Mouse (Mus musculus): ENCODE results near the gene Serpinb1a. TPM values are rescaled to one million over a fixed set of nuclear protein-coding genes. Genes with fewer than 3 reads are reported as not detected.
"Not testable (repeated sequence)": the region's sequence is repeated elsewhere in the genome, so short reads cannot be mapped to it uniquely, and the experiment has no call there.

The Serpinb1a gene
- 10 to 100 TPM; 12.7 to 13.2 TPM for polyA plus RNA-seq (2017; shearing (Covaris generic))

DNA sequence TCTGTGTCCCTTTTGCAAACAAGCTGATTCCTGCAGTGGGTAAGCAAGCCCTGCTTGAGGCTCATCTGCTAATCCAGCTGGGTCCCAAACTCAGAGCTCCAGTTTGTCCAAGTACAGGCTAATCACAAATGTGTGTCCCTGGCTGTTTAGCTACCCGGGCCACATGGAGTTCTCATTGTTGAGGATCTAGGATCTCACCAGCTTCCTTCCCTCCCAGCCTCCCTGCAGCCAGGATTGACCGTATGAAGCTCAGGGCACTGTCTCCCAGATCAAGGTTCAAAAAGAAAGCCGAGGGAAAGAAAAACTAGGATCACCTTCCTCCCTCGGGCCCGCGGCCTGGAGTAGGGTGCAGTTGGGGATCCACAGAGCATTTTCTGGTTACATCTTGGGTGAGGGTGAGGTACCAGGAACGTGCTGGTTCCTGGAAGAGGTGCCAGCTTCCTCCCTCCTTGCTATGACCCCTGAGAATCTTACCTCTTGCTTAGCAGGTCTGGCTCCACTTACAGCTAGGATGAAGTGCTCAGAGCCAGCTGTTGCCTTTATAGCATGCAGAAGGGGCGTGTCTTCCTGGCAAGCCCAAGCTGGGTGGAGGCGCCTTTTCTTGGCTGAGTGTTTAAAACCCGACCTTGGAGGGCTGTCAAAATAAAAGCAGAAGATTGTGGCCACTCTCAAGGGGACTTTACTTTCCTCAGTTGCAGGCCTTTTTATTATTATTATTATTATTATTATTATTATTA is at the start of gene Serpinb1a:
TSS of gene Serpinb1a (minus strand) at position 518 of the 737 bp plus-strand sequence.
- ATAC-seq = no peak

GRCm38 (mm10) chr13:32900639-32901038 is 49.7 kb upstream of the Serpinb1a start:
- ATAC-seq = no peak

DNA sequence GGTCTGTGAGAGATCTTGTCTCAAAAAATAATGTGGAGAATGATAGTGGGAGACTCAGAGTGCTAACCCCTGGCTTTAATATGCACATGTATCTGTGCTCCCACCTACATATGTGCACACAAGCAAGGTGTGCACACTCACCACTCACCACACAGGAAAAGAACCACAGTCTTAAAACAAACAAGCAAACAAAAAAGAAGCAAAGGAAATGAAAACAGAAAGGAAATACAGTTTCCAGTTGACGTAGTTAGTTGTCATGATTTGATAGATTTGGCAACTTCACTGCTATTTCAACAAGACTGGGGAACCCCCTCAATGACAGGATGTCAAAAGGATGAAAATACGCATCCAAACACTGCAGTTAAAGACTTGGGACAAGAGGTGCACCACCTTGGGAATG is 48.1 kb upstream of the Serpinb1a start:
- ATAC-seq = peak; percentile 79

- ATAC-seq = no peak
These were observed 47.1 kb upstream of the Serpinb1a start, which contains the start of gene Serpinb1c for GRCm38 (mm10) chr13:32898111-32898510. Gene Serpinb1c (minus strand): TSS chr13:32898211.

DNA sequence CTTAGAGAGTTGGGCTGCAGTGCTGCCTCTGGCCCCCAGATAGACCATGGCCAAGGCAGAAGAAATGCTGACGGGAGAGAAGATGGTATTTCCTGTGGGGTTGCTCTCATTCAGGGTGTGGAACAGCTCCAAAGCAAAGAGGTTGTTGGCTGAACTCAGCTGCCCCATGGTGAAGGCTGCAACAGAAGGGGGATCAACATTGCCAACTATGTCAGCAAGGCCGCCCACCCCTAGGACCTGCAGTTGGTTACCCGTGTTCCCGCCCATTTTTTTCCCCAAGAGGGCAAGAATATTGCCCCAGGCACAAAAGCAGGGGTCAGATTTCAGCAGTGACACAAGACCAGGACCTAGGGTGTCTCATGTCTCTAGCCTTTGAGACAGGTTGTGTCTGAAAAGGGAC is 45.9 kb upstream of the Serpinb1a start:
- ATAC-seq = no peak

- ATAC-seq = no peak
These were observed 33.8 kb upstream of the Serpinb1a start for GRCm38 (mm10) chr13:32884755-32885154.

DNA sequence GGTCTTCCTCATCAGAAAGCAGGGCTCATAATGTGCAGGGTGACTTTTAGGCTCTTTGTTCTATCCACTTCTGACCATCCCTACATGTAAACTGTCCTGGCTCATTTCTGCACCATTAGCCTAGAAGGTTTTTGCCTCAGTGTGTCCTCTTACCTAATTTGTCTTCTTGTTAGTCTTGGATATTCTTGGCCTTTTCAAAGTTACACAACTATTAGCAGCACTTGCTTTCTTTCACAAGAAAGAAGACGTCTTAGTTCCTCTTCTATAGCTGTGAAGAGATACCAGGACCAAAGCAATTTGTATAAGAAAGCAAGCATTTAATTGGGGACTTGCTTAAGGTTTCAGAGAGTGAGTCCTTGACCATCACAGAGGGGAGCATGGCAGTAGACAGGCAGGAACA is 22.9 kb upstream of the Serpinb1a start:
- no peak for ATAC-seq

DNA sequence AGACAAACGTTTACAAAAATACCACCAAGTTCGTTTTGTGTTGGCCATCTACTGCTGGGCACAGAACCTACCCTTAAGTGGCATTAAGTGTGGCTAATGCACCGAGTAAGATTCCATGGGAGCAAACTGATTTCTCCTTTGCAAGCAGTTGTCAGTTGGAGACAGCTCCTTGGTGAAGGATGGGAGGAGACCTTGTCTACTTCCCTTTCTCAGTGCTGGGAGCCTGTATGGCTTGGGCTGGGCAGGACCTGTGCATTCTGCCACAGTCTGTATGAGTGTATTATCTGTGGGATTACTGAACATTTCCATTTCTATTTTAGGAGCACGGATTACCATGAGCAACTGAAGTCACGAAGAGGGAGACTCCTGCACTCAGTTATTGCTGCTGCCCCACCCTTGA is 17.9 kb upstream of the Serpinb1a start:
- ATAC-seq = no peak

GRCm38 (mm10) chr13:32868233-32868632 is 17.2 kb upstream of the Serpinb1a start:
- ATAC-seq = not testable (repeated sequence)

DNA sequence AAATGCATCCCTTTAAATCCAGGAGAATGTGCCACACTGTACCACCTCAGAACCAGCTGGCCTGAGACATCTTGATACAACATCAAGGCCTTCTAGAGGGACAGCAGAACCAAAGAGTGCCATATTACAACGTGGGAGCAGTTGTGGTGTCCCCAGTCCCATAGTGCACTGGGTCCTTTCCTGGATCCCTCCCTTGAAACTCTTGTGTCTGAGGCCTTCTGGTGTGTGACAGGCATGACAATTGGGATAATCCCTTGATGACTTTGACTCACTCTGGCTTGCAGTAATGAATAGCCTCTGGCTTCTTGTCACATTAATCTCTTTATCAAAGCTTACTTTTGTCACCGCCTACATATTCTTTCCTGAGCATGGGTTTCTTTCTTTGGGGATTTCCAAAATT is 16.0 kb upstream of the Serpinb1a start:
- ATAC-seq = no peak

- peak; percentile 80 for ATAC-seq
These were observed 15.5 kb upstream of the Serpinb1a start for GRCm38 (mm10) chr13:32866484-32866883.

DNA sequence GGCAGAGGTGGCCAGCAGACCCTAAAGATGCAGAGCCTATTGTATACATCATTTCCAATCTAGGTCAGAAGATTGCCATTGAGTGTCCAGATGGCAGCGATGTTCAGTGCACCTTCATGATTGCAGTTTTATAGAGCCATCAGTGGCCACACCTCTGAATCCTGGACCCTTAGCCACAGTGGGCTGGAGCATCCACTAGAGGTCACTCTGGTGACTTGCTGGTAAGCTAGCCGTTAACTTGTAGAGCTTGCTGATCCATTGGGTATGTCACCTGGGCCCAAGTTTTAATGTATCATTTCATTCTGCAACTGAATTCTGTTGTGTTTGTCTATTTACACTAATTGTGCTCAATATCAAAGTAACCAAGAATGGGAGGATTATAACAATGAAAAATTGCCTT is 14.6 kb upstream of the Serpinb1a start:
- ATAC-seq = no peak

DNA sequence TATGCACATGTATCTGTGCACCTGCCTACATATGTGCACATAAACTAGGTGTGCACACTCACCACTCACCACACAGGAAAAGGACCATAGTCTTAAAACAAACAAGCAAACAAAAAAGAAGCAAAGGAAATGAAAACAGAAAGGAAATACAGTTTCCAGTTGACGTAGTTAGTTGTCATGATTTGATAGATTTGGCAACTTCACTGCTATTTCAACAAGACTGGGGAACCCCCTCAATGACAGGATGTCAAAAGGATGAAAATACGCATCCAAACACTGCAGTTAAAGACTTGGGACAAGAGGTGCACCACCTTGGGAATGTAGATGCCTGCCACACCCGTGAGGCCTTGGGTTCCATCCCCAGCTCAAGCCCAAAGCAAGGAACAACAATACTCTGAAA is 13.5 kb upstream of the Serpinb1a start:
- ATAC-seq = peak; percentile 72

GRCm38 (mm10) chr13:32863456-32863855 is 12.5 kb upstream of the Serpinb1a start:
- no peak for ATAC-seq

- ATAC-seq = no peak
These were observed 9.8 kb upstream of the Serpinb1a start for GRCm38 (mm10) chr13:32860821-32861220.

DNA sequence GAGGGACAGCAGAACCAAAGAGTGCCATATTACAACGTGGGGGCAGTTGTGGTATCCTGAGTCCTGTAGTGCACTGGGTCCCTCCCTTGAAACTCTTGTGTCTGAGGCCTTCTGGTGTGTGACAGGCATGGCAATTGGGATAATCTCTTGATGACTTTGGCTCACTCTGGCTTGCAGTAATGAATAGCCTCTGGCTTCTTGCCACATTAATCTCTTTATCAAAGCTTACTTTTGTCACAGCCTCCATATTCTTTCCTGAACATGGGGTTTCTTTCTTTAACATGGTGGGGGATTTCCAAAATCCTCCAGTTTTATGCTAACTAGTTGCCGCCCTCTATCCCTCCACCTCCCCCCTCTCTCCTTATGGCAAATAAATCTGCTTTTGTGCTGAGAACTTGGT is 2.1 kb upstream of the Serpinb1a start:
- ATAC-seq = no peak

GRCm38 (mm10) chr13:32852539-32852938 is 1.6 kb upstream of the Serpinb1a start:
- ATAC-seq = no peak

GRCm38 (mm10) chr13:32851967-32852366 is 982 bp upstream of the Serpinb1a start:
- ATAC-seq = peak; percentile 76

- ATAC-seq = no peak
These were observed 829 bp downstream of the Serpinb1a start for GRCm38 (mm10) chr13:32850156-32850555.

DNA sequence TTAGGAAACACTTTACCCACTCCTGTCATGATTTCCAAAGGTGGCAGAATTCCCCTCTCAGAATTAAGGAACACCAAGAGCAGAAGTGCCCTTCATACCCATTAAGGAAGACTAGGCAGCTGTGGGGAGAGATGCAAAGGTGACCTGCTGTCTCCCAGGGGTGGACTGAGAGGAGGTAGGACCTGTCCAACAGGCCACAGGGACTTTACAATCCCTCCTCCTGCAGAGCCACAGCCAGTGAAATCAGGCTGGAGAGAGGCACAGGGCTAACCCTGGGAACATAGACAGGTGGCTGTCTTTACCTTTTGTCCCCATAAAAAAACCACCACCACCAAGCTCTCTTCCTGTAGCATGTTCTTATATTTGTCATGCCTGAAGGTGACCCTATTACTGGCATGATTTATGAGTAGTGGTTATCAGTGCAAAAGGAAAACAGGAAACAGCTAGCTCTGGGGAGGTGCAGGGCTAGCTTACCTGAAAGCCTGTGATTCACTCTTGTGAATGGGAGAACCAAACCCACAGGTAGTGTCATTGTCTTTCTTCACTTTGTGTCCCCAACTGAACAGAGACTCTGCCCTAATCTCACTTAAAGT is 1.4 kb downstream of the Serpinb1a start:
- ATAC-seq = no peak

GRCm38 (mm10) chr13:32849092-32849491 is 1.9 kb downstream of the Serpinb1a start:
- ATAC-seq = no peak

DNA sequence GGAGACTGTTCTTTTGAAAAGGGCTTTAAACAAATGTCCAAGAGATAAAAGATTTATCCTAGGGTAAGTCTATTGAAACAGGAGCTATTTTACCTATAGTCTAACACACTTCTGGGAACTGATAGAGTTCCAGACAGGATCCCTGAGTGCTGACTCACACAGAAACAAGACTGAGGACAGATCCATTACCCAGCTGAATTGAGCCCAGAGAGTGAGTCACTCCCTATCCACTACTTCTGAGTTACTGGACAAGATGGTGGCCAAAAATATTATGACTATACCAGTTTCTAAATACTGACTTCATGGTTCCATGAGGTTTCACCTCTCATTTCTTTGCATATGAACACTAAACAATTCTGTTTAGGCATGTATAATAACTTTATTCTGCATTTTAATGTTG is 4.8 kb downstream of the Serpinb1a start:
- ATAC-seq = no peak

DNA sequence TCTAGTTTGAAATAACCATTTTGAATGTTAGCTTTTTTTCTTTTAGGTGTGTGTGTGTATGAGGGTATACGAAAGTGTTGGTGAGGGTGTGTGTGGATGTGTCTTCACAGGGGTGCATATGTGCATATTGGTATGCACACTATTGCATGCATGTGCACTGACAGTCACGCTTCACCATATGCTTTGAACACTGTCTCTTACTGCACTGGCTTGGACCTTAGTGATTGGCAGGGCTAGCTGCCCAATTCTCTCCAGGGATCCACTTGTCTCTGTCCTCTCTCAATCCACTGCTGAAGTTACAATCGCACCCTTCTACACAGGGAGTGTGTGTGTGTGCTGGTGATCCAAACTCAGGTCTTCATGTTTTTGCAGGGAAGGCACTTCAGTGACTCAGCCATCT is 9.6 kb downstream of the Serpinb1a start:
- no peak for ATAC-seq

DNA sequence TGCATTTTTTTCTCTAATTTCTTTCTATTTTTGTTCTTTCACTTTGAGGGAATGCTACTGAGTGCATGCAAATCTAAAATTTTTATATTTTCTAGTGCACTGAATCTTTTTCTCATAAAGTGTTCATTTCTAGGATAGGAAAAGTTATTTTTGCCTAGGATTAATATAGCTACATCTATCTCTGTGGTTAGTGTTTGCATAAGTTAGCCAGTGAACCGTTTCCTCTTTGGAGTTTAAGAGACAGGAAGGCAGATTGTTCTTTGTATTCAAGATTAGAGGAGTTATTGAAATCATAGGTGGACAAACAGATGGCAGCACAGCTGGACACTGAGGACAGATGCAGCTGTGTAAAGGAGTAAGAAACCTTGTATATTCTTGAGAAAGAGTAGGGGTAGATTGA is 11.7 kb downstream of the Serpinb1a start:
- no peak for ATAC-seq

Measured in CD4-positive, CD25-positive, alpha-beta regulatory T cell, adult 4 months (primary cell).